Mouse (Mus musculus) mature B cell (primary cell): ENCODE measurements around the gene Mical3.

Source experiments
- in situ Hi-C: fragments of 300-500 bp; cut with MboI; formaldehyde crosslinking; loops from 2 replicates; pipeline ENCODE4 v1.14.3; 2019

Mical3 gene

GRCm38 (mm10) chr6:121130773-121131172, at the start of gene Mical3:
Gene Mical3, minus strand, starts transcription at chr6:121130999.
- in situ Hi-C loops = no loop called here

DNA sequence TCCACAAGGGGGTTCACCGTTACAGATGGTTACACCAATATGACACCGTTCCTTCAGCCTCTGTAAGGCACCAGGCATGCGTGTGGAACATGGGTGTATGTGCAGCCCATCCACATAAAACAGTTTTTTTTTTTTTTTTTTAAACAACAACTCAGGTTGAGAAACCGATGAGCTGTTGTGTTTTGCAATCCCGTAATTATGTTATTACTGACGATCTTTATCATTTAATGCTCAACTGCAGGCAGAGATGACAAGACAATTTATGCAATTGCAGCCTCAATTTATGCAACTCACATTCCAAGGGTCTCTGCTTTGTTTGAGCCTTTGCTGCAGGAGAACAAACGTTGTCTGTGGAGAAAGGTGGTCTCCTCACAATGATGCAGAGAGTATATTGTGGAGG, 49.0 kb upstream of the Mical3 start:
- in situ Hi-C loops = loop anchor here (10.0 kb wide), 1 partner anchor 185 kb away; no protein-coding TSS in a partner anchor

- in situ Hi-C loops = no loop called here
These were observed 48.0 kb upstream of the Mical3 start for GRCm38 (mm10) chr6:121178700-121179358.

GRCm38 (mm10) chr6:121177118-121177708, 46.4 kb upstream of the Mical3 start:
- in situ Hi-C loops = no loop called here

DNA sequence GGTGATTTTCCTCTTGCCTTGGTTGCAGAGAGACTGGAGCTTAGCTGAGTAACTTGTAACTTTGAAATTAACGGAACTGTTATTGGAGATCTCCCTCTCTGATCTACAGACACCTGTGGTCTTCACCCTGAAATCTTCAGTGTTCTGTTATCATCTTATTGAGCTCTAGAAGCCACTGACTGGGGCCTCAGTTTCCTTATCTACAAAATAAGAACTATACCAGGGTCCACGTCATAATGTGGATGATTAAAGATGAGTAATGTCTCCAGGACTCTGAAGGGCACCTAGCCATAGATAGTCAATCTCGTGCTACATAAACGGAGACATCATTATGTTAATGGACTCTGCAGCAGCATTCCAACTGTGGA, 45.9 kb upstream of the Mical3 start:
- in situ Hi-C loops = no loop called here

- in situ Hi-C loops = no loop called here
These were observed 45.4 kb upstream of the Mical3 start for GRCm38 (mm10) chr6:121176011-121176730.

DNA sequence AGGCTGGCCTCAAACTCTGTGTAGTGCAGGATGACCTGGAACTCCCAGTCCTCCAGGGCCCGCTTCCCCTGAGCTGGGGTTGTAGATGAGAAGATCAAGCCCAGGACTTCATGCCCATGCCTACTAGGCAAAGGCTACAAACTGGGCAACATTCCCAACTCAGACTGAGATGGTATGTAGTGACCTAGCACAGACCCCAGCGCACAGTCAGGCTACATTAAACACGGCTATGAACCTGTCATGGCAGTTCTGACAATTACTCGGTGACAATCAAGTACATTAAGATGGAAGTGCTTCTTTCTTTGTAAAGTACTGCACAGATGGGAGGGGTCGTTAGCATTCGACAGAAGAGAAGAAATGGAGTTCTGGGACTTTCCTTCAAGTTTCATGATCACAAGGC, 44.0 kb upstream of the Mical3 start:
- in situ Hi-C loops = no loop called here

DNA sequence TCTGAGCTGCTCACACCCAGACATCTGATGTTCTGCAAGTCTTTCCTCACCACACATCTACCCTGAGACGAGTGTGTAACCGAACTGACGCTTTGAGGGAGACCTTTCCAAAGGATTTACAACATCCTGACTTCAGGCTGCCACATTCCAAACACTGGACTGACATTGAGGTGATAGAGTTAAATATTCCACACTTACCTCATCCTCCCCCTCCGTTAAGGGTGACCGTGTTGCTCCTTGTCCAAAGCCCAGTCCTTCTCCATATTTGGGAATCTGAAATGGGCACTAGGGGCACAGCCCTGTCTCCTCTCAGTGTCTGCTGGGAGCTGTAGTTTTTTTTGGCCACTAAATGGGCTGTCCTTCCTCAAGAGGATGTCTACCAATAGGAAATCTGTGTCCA, 42.7 kb upstream of the Mical3 start:
- in situ Hi-C loops = no loop called here

DNA sequence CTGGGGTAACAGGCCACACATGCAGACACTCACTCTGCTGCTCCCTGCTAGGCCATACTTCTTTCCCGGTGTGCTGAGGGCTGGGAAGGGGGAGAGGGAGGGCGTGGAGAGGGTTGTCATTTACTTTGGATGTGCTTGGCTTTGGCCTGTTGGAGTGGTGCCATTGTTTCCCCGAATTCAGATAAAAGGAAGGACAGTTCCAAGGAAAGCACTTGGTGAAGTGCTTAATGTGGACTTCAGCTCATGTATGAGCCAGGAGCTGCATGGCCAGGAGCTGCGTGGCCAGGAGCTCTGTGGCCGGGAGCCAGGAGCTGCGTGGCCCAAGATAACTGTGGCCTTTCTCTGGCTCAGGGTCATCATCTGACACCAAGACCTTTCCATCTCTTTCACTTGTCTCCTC, 40.3 kb upstream of the Mical3 start:
- in situ Hi-C loops = no loop called here

DNA sequence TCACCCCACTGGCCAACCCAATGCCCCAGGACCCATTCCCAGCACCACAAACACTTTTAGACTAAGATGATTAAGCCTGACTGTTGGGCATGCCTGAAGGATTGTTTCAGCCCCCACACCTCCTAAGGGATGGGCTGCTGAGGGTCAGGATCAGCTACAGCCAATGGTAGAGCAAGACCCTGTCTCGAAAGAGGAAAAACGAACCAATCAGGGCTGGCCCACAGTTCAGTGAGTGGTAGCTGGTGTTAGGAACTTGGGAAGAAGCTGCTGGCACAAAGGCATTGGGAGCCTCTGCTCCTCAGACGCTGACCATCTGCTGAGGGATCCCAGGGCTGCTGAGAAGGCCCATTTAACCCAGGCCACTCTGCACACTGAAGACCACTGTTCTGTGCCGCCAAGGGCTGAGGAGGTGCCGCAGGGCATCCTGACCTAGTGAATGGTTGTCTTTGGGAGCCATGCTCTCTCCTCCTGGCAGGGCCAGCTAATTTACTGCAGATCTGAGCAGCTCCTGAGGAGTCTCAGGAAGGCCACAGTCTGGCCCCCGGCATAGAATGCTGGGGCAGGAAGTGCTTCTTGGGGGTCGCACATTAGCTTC, 36.7 kb upstream of the Mical3 start:
- in situ Hi-C loops = no loop called here

GRCm38 (mm10) chr6:121166098-121166552, 35.3 kb upstream of the Mical3 start:
- in situ Hi-C loops = no loop called here

GRCm38 (mm10) chr6:121162616-121163015, 31.8 kb upstream of the Mical3 start:
- in situ Hi-C loops = no loop called here

DNA sequence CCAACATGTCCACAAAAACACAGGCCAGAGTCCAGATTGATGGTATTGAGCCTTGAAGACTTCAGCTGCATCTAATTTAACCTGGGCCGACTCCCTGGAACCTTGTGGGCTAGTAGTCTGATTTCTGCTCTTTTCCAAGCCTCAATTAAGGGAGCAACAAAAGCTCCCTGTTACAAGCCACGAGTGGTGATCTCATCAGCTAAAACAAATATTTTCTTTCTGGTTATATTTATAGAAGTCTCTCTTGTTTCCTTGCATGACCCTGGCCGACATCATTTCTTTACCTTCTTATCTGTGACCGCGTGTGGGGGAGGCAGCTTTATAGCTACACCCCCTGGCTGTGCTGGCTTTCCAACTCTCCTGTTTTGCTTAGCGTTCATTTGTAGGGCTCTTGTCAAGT, 29.3 kb upstream of the Mical3 start:
- in situ Hi-C loops = no loop called here

- in situ Hi-C loops = no loop called here
These were observed 28.8 kb upstream of the Mical3 start for GRCm38 (mm10) chr6:121159616-121160015.

GRCm38 (mm10) chr6:121156030-121156429, 25.2 kb upstream of the Mical3 start:
- in situ Hi-C loops = no loop called here

DNA sequence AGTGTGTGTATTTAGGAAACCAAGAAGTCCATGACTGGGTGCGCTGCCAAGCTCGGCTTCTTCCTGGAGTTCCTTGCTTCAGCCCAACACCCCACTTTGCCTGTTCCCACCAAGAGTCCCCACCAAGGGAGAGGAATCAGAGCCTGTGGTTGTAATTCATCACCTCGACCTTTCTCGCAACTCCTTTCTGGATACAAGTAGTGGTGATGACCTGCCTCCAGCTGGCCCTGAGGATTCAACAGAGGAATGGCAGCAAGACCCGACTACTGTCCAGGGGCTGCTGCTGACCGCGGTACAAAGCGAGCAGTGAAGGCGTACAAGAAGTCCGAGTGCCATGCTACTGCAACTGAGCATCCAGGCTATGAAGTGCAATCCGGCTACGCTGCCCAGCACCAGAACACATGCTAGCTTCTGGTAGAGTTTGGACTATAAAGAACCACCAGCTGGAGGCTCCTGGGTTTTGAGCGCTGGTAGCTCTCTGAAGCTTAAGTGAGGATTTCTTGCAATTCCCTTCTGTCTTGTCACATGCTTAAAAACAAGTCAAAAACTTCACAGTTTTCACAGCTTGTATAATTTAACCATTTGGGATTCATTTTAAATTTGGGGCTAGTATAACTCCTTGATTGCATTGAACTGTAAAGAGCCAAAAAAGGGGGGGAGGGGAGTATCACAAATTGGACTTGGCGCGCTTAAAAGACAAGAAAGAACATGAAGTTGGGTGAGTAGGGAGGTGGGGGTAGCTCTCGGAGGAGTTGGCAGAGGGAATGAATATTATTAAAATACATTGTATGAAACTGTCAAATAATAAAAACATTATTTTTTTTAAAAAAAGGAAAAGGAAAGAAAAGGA, 23.9 kb upstream of the Mical3 start:
- in situ Hi-C loops = no loop called here

GRCm38 (mm10) chr6:121153177-121153576, 22.4 kb upstream of the Mical3 start:
- in situ Hi-C loops = no loop called here

GRCm38 (mm10) chr6:121151732-121152131, 20.9 kb upstream of the Mical3 start:
- in situ Hi-C loops = no loop called here

DNA sequence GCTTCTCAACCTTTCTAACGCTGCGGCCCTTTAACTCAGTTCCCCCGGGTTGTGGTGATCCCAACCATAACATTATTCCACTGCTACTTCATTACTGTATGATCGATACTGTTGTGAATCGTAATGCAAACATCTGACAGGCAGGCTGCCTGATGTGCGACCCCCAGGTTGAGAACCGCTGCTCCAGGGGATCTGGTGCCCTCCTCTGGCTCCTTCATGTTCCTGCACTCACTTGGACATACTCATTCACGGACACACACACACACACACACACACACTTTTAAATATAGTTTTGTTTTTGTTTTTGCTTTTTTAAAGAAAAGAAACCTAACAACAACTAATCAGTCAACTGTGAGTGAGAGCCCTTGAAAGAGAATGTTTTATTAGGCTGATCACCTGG, 19.3 kb upstream of the Mical3 start:
- in situ Hi-C loops = no loop called here

- in situ Hi-C loops = no loop called here
These were observed 18.6 kb upstream of the Mical3 start for GRCm38 (mm10) chr6:121149420-121149819.

- in situ Hi-C loops = no loop called here
These were observed 17.6 kb upstream of the Mical3 start for GRCm38 (mm10) chr6:121148360-121148759.

GRCm38 (mm10) chr6:121146798-121147197, 16.0 kb upstream of the Mical3 start:
- in situ Hi-C loops = no loop called here
